Mouse (Mus musculus) layer of hippocampus, adult 18-20 months (tissue): ENCODE data around the gene Fam155a. TPM values are rescaled to one million over a fixed set of nuclear protein-coding genes. Genes with fewer than 3 reads are reported as not detected.

Experiments
- DNase-seq, 2 experiments: peaks; one replicate each; pipeline ENCODE4 v3.0.0; 2022; ENCODE audit warnings: low spot score in 2 of 2
- microRNA-seq, 2 experiments: library from miRNA; unstranded; fragments of <30 nt; microRNA quantifications; one replicate each; pipeline ENCODE4 v1.2.0; 2021
- total RNA-seq, 2 experiments: library from RNA; stranded (reverse); gene quantifications; 2 replicates each; pipeline ENCODE4 v1.2.3; 2021

The Fam155a gene
- total RNA-seq, 2 experiments from 2014 or later, result 117 to 119 TPM

DNA sequence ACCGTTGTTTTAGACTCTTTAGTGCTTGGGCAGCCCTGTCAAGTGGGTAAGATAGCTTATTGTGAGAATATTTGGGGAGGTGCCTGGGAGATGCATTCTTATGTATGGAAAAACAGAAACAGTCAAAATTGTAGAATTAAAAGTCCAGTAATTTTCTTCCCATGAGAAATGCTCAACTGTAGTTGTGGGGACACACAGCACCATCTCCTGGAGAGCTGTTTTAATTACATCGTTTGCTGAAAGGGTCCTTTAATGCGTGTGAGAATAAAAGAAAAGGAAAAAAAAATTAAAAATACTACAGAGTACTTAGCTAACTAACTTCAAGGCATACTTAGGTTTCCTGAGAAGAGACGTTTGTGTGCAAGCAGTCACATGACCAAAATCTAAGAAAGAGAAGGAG, 582.3 kb downstream of the Fam155a start:
- peak in 1 of 2 experiments; percentile 38 for DNase-seq

DNA sequence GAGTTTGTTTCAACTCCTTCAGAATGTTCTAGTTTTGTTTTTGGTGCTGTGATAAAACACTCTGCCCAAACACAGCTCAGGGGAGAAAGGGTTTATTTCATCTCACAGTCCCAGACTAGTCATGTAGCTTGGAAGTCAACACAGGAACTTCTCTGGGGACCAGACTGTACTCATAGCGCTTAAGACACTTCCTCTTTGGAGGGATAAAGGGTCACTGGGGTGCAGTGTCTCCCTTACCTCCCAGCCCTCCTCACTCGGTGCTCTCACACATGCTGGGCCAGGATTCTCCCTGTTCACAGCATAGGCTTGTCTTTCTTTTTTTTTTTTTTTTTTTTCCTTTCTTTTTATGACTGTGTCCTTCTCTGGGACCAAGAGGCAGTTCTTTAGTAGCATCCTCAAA, 585.8 kb downstream of the Fam155a start:
- DNase-seq, result no peak

DNA sequence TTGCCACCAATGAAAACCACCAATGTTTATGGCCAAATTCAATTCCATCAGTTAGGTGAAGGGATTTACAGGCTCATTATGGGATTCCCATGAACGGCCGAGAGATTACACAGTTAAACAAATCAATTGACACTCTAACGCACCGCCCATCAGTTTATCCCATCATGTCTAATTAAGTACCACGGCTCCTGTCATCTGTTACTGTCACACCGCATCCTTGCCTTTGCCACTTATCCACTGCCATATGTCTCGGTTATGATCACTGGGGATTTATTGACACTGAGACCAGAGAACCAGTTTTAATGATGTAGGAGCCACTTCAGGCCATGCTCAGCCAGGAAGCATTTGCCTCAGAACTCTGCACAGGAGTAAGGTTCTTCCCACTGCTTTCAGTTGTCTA, 588.5 kb downstream of the Fam155a start:
- no peak for DNase-seq

DNA sequence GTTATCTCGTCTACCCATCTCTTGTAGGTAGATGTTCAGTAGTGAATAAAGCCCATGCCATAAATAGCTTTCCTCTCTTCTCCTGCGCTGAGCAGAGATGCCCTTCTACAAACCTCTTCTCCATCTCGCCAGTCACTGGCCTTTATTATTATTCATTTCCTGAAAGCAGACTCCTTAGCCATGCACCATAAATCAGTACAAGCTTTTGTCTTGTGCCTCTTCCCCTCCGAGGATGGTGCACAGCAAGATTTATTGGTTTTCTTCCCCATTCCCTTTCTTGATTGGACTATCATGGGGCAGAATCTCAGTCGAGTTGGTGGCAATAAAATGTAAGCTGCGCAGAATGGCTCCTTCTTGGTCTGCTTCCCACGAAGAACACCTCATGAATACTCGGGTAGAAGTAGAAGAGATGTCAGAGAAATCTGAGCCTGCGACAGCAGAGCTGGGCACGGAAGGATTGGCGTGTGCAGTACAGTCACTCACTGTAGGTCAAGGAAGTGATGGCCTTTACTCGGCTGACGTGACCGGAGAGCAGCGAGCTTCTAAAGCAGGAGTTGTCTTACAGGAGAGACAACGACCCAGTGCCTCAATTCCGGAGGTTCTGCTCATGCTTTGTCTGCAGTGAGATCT, 590.2 kb downstream of the Fam155a start:
- no peak for DNase-seq

DNA sequence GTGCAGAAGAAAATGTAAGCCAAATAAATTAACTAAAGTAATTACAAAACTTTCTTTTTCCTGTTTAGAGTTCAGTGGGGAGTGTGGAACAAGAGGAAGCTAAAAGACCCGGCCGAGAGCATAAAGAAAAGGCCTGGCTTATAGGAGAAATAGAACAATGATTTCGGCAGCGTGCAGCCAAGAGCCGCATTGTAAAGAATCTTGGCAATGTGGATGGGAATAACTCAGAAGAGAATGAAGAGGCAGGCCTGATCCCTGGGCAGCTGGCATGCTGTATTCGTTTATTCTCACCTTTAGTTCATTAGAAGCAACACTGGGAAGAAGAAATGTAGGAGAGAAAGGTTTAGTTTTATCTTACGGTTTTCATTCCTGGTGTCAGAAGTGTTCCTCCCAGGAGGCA, 594.0 kb downstream of the Fam155a start:
- no peak for DNase-seq

DNA sequence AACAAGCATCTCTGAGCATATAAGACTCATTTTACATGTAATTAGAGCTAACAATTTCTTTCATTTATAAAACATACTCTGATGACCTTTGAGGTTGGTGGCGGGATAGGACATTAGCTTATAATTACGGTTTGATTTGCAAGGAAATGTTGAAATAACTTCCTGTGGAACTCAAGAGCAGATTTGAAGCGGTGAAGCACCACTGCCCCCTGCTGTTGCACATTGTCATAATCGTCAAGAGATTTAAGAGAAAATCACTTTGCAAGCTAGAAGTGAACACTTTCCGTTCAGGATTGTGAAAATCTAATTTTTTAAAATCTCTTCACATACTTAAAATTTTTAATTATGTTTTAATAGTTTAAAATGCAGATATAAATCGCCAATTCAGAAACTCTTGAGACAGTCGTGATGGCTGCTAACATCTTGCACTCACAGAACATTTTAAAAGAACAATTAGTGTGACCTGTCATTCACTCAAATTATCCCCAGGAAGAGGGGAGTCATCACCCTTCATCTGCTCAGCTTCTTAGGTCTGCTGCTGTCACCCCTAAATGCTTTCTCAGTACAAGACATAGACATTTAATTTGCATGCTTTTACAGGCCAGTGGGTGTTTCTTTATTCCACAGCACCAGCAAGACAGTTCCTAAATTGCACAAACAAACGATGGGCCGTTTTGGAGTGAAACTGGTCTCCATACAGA, 595.9 kb downstream of the Fam155a start:
- peak in 1 of 2 experiments; percentile 75 for DNase-seq

DNA sequence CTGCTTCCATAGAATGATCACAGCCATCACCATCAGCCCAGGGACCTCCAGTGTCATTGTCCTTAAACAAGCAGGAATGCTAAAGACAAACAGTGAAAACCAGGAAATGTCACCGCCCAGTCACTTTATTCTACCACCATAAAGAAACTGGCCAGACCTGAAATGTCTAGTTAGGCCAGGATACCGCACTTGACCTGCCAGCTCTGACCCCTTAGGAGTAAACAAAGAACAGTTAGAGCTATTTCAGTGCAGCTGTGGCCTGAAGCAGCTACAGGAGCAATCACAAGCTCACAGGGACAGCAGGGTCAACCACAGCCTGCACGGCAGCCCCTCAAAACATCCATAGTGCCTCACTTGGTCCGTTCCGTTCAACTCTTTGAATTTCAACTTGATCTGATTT, 599.1 kb downstream of the Fam155a start:
- DNase-seq, result no peak

DNA sequence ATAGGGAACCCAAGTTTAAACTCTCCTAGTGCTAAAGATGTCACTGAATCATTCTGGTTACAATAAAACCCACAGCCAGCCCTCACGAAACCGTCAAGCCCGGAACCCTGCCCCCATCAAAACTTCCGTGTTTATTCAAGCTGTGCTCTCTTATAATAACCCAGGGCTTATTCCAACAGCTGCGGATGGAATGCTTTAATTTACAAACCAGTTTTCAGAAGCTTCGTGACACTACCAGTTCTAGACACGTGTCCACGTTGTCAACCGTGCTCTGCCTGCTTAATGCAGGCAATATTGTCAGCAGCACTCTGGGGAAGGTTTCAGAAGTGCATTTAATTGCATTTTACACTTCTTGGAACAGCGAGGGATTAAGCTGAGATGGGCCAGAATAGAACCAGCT, 603.0 kb downstream of the Fam155a start:
- no peak for DNase-seq

DNA sequence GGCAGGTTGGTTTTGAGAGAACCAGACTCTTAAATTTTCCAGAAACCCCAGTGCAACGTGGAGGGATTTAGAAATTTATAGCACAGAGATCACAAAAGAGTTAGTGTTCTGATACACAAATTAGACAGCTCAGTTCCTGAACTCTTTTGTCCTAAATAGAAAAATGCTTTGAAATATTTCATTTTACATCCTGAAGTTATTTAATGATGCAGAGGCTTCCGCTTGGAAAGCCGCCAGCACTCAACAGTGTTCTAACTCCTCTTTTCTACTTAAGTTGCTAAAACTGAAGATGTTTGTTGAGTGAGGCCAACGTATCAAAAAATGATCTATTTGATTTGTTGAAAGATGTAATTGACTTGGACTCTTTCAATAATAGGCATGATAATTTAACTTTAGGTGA, 609.4 kb downstream of the Fam155a start:
- no peak for DNase-seq

DNA sequence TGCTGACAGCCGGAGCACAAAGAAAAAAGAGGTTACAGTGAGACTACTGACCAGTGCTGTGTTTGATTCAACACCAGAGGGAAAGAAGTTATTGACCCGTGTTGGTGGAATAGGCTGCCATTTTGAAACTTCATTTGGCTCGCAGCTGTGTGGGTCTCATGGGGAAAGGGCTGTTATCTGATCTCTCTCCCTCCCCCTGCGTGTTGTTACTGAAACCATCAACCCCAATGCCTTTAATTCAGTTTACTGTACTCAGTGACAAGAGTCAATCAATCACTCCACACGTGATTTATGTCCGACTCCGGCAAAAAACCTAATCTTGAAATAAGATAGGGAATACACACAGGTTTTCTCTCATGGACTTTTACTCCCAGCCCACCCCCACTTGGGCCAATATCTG, 611.6 kb downstream of the Fam155a start:
- DNase-seq, result no peak

DNA sequence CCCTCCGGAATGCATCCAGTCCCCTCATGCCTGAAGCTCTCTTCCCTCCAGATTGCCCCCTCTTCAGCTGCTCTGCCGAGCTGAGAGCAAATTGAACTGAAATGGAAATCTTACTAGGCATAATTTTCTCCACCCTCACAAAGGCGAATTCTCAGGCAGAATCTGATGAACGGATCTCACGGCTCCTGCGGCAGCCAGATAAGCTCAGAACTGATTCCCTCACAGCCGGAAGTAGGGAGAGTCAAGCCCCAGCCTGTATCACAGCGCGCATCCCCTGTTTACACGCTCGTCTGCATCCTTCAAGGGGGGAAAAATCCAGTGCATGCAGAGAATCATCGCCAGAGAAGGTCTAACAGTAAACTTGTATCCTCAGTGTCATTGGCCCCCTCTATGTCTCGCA, 612.3 kb downstream of the Fam155a start:
- peak in 1 of 2 experiments; percentile 25 for DNase-seq

DNA sequence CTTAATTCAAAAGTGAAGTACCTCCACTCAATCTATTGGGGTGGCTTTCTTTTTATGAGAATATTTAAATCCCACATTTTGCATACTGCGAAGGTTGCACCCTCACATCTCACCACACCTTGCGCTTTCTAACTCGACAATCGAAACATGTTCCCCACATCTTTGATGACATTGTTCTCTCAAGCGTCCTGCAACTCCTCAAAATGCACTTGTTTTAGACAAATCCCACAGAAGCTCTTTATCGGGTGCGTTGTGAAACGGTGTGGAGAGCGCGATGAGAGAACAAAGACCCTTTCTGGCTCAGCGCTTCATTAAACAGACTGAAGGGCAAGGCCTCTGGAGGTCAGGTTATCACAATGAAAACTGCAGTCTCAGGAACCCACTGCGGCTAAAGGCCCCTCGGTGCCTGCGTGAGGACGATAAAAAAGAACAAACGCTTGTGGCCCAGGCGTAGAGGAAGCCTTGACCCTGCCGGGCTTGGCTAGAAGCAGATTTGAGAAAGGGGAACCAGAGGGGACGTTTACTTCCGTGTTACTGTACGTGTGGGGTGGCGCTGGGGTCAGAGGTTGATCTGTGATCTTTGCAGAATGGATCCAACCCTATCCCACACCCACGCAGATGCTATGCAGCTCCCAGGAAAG, 613.7 kb downstream of the Fam155a start:
- DNase-seq, result no peak

Small RNA genes within 50 kb of the gene (microRNA-seq; reads per million reads assigned to microRNA genes)
- 0 reads per million in 2 experiments for gene Gm47312

Other genes with a start within 250 kb of the Fam155a start
- not detected for gene Gm10217, start 93.1 kb upstream of the Fam155a start, total RNA-seq
- gene Lig4, start 206.5 kb upstream of the Fam155a start, total RNA-seq, result 10 to 100 TPM; 11.3 to 12.0 TPM
- 10 to 100 TPM; 26.4 to 27.1 TPM for gene Abhd13, start 206.5 kb upstream of the Fam155a start, total RNA-seq
- gene Tnfsf13b, start 235.3 kb upstream of the Fam155a start, total RNA-seq, result 1 to 10 TPM; 2.0 to 3.3 TPM